In genomic region chr5:36918016-36918415, GRCm38 (mm10) we compare ENCODE assay signal across 21 mouse cellular contexts. TPM values are rescaled to one million over a fixed set of nuclear protein-coding genes. Genes with fewer than 3 reads are reported as not detected.
DNase-seq lines count a peak whose midpoint lies in the region; ATAC-seq and TF ChIP-seq lines count a peak whose summit lies in the region.
"Had no signal": no experiment of that assay in that cellular context is flagged by ENCODE, and none has a peak within 500 bp of the region (broad histone marks: within the 10 kb centered on the region; RNA-seq: fewer than 3 reads in every experiment).

No protein-coding gene starts in this region.

- no peak overlapping the region for H3K4me3 ChIP-seq in intestine, postnatal 0 days (ENCODE audit: low read depth, low read length)
- no peak overlapping the region for H3K4me3 ChIP-seq in intestine, embryonic 15.5 days (replicated peaks)
- peak overlapping the region; percentile 74 for H3K4me3 ChIP-seq in megakaryocyte, embryonic 14.5 days (replicated peaks)
- H3K4me3 ChIP-seq in neural tube, embryonic 15.5 days (replicated peaks): no peak overlapping the region
- H3K4me3 ChIP-seq: embryonic facial prominence, embryonic 15.5 days; erythroblast, embryonic 14.5 days; forebrain, embryonic 15.5 days; heart, adult 2 months; heart, embryonic 15.5 days; hindbrain, embryonic 13.5 days had no signal

- H3K27me3 ChIP-seq in intestine, postnatal 0 days (replicated peaks; ENCODE audit: control insufficient read depth, insufficient read depth, low read length): no peaks in the 10 kb centered on the region
- H3K27me3 ChIP-seq in intestine, embryonic 15.5 days (replicated peaks): no peaks in the 10 kb centered on the region
- peaks cover 37% of the 10 kb centered on the region for H3K27me3 ChIP-seq in megakaryocyte, embryonic 14.5 days (replicated peaks)
- H3K27me3 ChIP-seq in neural tube, embryonic 15.5 days (replicated peaks): no peaks in the 10 kb centered on the region
- H3K27me3 ChIP-seq: embryonic facial prominence, embryonic 15.5 days; forebrain, embryonic 15.5 days; hindbrain, embryonic 13.5 days had no signal

- 0 out of 2 replicates have a peak overlapping the region, but pooled peaks have one; percentile 24 for H3K4me2 ChIP-seq in intestine, postnatal 0 days (replicated peaks; ENCODE audit: low read depth)
- H3K4me2 ChIP-seq in intestine, embryonic 15.5 days (replicated peaks): no peak overlapping the region
- H3K4me2 ChIP-seq in neural tube, embryonic 15.5 days: no peak overlapping the region
- H3K4me2 ChIP-seq: embryonic facial prominence, embryonic 15.5 days; forebrain, embryonic 15.5 days; heart, embryonic 11.5 days; heart, embryonic 15.5 days; hindbrain, embryonic 13.5 days had no signal

- H3K9me3 ChIP-seq in intestine, postnatal 0 days (ENCODE audit: control insufficient read depth): no peaks in the 10 kb centered on the region
- no peaks in the 10 kb centered on the region for H3K9me3 ChIP-seq in intestine, embryonic 15.5 days
- no peaks in the 10 kb centered on the region for H3K9me3 ChIP-seq in megakaryocyte, embryonic 14.5 days
- no peaks in the 10 kb centered on the region for H3K9me3 ChIP-seq in neural tube, embryonic 15.5 days (replicated peaks)
- H3K9me3 ChIP-seq: embryonic facial prominence, embryonic 15.5 days; forebrain, embryonic 15.5 days; heart, embryonic 15.5 days; hindbrain, embryonic 13.5 days had no signal

- H3K4me1 ChIP-seq in intestine, postnatal 0 days (replicated peaks; ENCODE audit: control insufficient read depth, insufficient read depth, low read length): no peaks in the 10 kb centered on the region
- H3K4me1 ChIP-seq in intestine, embryonic 15.5 days (replicated peaks): no peaks in the 10 kb centered on the region
- peaks cover 34% of the 10 kb centered on the region for H3K4me1 ChIP-seq in megakaryocyte, embryonic 14.5 days
- peaks cover 36% of the 10 kb centered on the region for H3K4me1 ChIP-seq in neural tube, embryonic 15.5 days
- H3K4me1 ChIP-seq: heart, embryonic 15.5 days had no signal

- H3K9ac ChIP-seq in intestine, postnatal 0 days (ENCODE audit: low read depth, low read length): no peak overlapping the region
- H3K9ac ChIP-seq in intestine, embryonic 15.5 days: no peak overlapping the region
- no peak overlapping the region for H3K9ac ChIP-seq in neural tube, embryonic 15.5 days (replicated peaks)
- H3K9ac ChIP-seq: embryonic facial prominence, embryonic 15.5 days; forebrain, embryonic 15.5 days; heart, embryonic 15.5 days; hindbrain, embryonic 13.5 days had no signal

- DNase-seq in cerebellum, adult 9-10 months: peak; percentile 54
- no peak for DNase-seq in cerebellum, postnatal 36 days
- DNase-seq: adrenal gland, adult 2 months; adrenal gland, postnatal 25 days; embryo, embryonic 11 days; heart, adult 2 months; heart, postnatal 14 days; kidney, adult 11 months had no signal

- H3K27ac ChIP-seq in intestine, postnatal 0 days (ENCODE audit: low read depth, low read length): no peak overlapping the region
- no peak overlapping the region for H3K27ac ChIP-seq in intestine, embryonic 15.5 days
- peak overlapping the region; percentile 37; the same call in 1 of the 2 replicates for H3K27ac ChIP-seq in neural tube, embryonic 15.5 days (replicated peaks)
- H3K27ac ChIP-seq: embryonic facial prominence, embryonic 15.5 days; forebrain, embryonic 15.5 days; heart, adult 2 months; heart, embryonic 15.5 days had no signal

- TF ChIP-seq CTCF in intestine, postnatal 0 days (IDR thresholded peaks at IDR 0.05; ENCODE audit: low read depth): no peak

- 79% methylated on average over 7 of the region's 7 CpGs for WGBS in intestine, postnatal 0 days
- WGBS in intestine, embryonic 15.5 days: 79% methylated on average over 7 of the region's 7 CpGs
- 77% methylated on average over 7 of the region's 7 CpGs for WGBS in neural tube, embryonic 15.5 days

- H3K36me3 ChIP-seq in intestine, postnatal 0 days (ENCODE audit: control insufficient read depth, insufficient read depth): no peaks in the 10 kb centered on the region
- no peaks in the 10 kb centered on the region for H3K36me3 ChIP-seq in intestine, embryonic 15.5 days
- no peaks in the 10 kb centered on the region for H3K36me3 ChIP-seq in megakaryocyte, embryonic 14.5 days (replicated peaks; ENCODE audit: low read length)
- H3K36me3 ChIP-seq in neural tube, embryonic 15.5 days: no peaks in the 10 kb centered on the region
- H3K36me3 ChIP-seq: embryonic facial prominence, embryonic 15.5 days; forebrain, embryonic 15.5 days; heart, embryonic 15.5 days; hindbrain, embryonic 13.5 days had no signal

- ATAC-seq in intestine, postnatal 0 days: no peak
- no peak for ATAC-seq in intestine, embryonic 15.5 days
- no peak for ATAC-seq in megakaryocyte, adult 5-6 weeks (ENCODE audit: poor library complexity, severe bottlenecking)
- no peak for ATAC-seq in neural tube, embryonic 15.5 days (ENCODE audit: low FRiP score)
- ATAC-seq: forebrain, embryonic 15.5 days had no signal

RNA-seq across cellular contexts. Expression of gene Ppp2r2c, which starts 49.7 kb away (rescaled TPM):
- polyA plus RNA-seq in intestine, postnatal 0 days (2015; fragmentation: Nextera tagmentation; extraction: Ambion mirVana): 0.95 and 1.0 TPM in 2 replicates
- 0.73 and 0.89 TPM in 2 replicates for polyA plus RNA-seq in intestine, embryonic 15.5 days (2015; fragmentation: Nextera tagmentation; extraction: Ambion mirVana)
- polyA plus RNA-seq in megakaryocyte, embryonic 14.5 days (2012; ENCODE audit: insufficient read depth, low replicate concordance): 0.09 TPM in 1 of 2 replicates, not detected in the other
- total RNA-seq in megakaryocyte, adult 5-6 weeks (2015): not detected in 2 replicates
- not detected in 2 replicates for total RNA-seq in megakaryocyte, adult 5-6 weeks (2017)
- polyA plus RNA-seq in neural tube, embryonic 15.5 days (2015; fragmentation: Nextera tagmentation; extraction: Ambion mirVana): 56.3 and 72.9 TPM in 2 replicates
- total RNA-seq: common myeloid progenitor, adult 5-6 weeks; hematopoietic stem cell, adult 5-6 weeks had no signal
- polyA plus RNA-seq: erythroblast, embryonic 14.5 days had no signal

Comparison
In these comparisons a context has a peak if more than half of its experiments do, and no peak if none do; other contexts are left out.
1. RNA of gene Ppp2r2c, which starts 49.7 kb away (polyA plus RNA-seq): 56.3 to 72.9 TPM in neural tube, embryonic 15.5 days; 0.95 to 1.0 TPM in intestine, postnatal 0 days, 0.73 to 0.89 TPM in intestine, embryonic 15.5 days and 0.09 TPM in megakaryocyte, embryonic 14.5 days; every median in the first group is over 10 times any median in the second.